In genomic region chr13:16821785-16822184, GRCm38 (mm10) we compare ENCODE assay signal across 22 mouse cellular contexts.
"Had no signal": no experiment of that assay in that cellular context is flagged by ENCODE, and none has a peak within 500 bp of the region (broad histone marks: within the 10 kb centered on the region; RNA-seq: fewer than 3 reads in every experiment).

No protein-coding gene starts in this region.

- ATAC-seq: hindbrain, embryonic 16.5 days; inflammation-experienced regulatory T-cells, adult 6 months; liver, embryonic 12.5 days had no signal

- H3K9ac ChIP-seq: heart, embryonic 12.5 days; hindbrain, embryonic 12.5 days; hindbrain, embryonic 14.5 days; limb, embryonic 15.5 days; liver, embryonic 12.5 days; liver, embryonic 14.5 days had no signal

- H3K9me3 ChIP-seq: heart, embryonic 10.5 days; heart, embryonic 12.5 days; hindbrain, embryonic 10.5 days; hindbrain, embryonic 12.5 days; limb, embryonic 15.5 days; liver, embryonic 12.5 days had no signal

- H3K4me1 ChIP-seq: hindbrain, embryonic 10.5 days; hindbrain, embryonic 12.5 days; liver, embryonic 12.5 days had no signal

- H3K4me2 ChIP-seq: heart, embryonic 12.5 days; hindbrain, embryonic 12.5 days; hindbrain, embryonic 14.5 days; limb, embryonic 15.5 days; liver, embryonic 12.5 days had no signal

- DNase-seq: gastrocnemius, adult 2 months; gastrocnemius, postnatal 10 days; gastrocnemius, postnatal 25 days; heart, adult 18-20 months; heart, postnatal 10 days; heart, postnatal 4 days; kidney, adult 11 months; kidney, adult 8-10 months; kidney, postnatal 10 days; kidney, postnatal 36 days; layer of hippocampus, adult 9-11 months; layer of hippocampus, postnatal 36 days had no signal

- H3K4me3 ChIP-seq: gastrocnemius, adult 2 months; heart, embryonic 10.5 days; heart, embryonic 12.5 days; hindbrain, embryonic 10.5 days; hindbrain, embryonic 12.5 days; limb, embryonic 15.5 days; liver, embryonic 12.5 days had no signal

- H3K36me3 ChIP-seq: heart, embryonic 10.5 days; heart, embryonic 12.5 days; hindbrain, embryonic 10.5 days; hindbrain, embryonic 12.5 days; limb, embryonic 15.5 days; liver, embryonic 12.5 days had no signal

- H3K27ac ChIP-seq: gastrocnemius, adult 2 months; heart, embryonic 10.5 days; hindbrain, embryonic 10.5 days; hindbrain, embryonic 12.5 days; hindbrain, embryonic 14.5 days; limb, embryonic 15.5 days; liver, embryonic 12.5 days; liver, embryonic 14.5 days had no signal

- H3K27me3 ChIP-seq: heart, embryonic 12.5 days; hindbrain, embryonic 12.5 days; limb, embryonic 15.5 days; liver, embryonic 12.5 days had no signal
